Mouse (Mus musculus): ENCODE data around the gene Ddx3x. TPM values are rescaled to one million over a fixed set of nuclear protein-coding genes. Genes with fewer than 3 reads are reported as not detected.
"Not testable (repeated sequence)": the region's sequence is repeated elsewhere in the genome, so short reads cannot be mapped to it uniquely, and the experiment has no call there.

The Ddx3x gene
- total RNA-seq, 4 experiments from 2014 or later, result 167 to 255 (median 212) TPM

DNA sequence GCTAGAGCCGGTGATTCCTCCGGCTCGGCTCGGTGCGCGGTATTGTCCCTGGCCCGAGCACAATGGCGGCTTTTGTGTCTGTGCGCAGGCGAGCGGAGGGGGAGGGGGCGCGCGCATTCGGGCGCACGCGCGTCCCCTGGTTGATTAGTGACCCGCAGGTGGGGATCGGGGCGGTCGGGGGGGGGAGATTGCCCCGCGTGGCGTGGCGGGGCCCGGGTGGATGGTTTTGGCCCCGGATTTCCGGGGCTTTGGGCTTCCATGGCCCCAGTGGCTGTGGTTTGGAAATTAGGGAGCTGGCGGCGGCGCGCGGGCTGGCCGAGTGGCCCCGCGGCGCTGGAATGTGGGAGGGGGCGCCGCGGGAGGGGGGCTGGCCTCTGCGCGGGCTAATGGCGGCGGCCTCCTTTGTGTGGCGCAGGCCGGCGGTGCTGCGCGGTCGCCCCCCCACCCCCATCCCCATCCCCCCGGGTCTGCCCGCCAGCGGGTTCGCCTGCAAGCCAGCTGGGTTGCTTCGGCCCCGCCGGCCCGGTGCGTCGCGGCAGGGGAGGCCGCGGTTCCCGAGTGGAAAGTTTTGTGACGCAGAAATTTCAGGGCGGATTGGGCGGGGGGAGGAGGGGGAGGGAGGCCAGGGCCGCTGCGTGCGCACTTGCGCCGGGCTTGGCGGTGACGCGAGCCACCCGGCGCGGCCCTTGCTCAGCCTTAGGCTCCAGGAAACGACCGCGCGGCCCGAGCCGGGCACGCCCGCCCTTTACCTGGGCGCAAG lies 739 bp downstream of the Ddx3x start:
- DNase-seq (ENCODE audit: low spot score in 2 of 2), result peak; percentile 12 to 82

DNA sequence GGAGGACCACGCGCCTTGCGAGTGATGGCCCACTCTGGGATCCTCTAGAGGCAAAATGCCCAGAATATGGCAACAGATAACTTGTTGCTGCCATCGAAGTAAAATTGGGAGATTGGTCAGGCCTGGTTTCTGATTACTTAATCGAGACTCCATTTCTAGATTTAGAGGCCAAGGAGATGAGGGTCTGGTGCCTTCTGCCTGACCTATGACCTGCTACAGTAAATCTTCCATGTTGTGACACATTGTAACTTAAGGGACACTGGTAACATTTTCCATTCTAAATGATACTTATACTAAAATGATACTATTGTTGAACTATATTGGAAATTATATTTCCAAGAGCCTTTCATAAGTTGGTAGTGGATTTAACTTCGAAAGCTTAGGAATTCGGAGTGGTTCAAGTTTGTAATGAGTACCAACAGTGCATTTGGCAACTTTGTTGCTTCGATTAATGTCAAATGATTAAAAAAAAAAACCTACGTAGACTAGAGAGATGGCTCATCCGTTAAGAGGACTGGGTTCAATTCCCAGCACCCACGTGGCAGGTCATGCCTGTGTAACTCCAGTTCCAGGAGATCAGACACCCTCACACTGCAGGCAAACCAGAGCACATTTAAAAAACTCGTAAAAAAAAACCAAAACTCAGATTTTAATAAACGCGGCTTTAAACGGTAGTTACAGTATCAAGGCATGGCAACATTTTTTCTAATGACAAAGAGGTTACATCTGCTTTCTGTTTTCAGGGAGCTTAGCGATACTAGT lies 1.5 kb downstream of the Ddx3x start:
- no peak for DNase-seq (ENCODE audit: low spot score in 2 of 2)

DNA sequence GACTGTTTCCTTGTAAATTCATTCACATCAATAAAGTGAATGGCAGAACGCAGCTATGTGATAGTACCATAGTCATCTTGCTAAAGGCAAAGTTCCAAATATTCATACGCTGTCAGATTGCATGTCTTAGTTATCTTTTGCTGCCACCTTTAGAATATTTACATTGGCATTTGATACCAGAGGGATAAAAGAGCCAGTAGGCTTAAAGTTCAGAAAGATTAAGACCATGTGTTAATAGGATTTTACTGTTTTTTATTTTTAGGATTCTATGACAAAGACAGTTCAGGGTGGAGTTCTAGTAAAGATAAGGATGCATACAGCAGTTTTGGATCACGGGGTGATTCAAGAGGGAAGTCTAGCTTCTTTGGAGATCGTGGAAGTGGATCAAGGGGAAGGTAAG lies 5.0 kb downstream of the Ddx3x start:
- no peak for DNase-seq (ENCODE audit: low spot score in 2 of 2)

- no peak for DNase-seq (ENCODE audit: low spot score in 2 of 2)
These were observed 13.9 kb downstream of the Ddx3x start for GRCm38 (mm10) chrX:13294505-13295228.

DNA sequence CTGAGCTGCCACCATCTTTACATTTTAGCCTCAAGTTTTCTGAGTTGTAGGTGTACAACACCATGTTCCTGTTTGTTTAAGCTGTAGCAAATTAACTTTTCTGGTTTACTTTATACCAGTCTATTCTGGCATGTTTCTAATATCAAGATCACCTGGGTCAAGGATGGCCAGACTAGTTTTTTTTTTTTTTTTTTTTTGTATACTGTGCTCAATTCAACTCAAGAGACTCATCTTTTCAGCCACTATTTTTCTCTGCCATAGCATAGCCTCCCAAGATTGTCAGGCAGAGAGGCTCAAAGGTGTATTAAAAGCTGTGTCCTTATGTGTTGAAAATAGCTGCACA lies 14.4 kb downstream of the Ddx3x start:
- DNase-seq (ENCODE audit: low spot score in 2 of 2), result no peak

DNA sequence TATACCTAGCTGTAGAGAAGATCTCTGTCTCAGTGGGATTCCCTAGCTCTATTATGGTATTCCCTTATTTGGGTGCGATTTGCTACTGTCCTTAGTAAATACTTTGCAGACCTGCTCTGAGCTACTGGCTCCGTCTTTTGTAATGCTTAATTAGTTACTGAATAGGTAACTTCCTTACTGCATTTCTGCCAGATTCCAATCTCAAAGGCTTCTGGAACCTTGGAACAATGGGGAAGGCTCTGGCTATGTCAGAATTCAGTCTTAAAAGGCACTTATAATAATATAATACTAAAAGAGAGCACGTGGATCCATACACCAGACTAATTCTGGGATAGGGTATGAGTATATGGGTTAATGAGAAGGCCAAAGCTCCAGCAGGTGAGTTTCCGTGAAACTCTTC lies 15.5 kb downstream of the Ddx3x start:
- not testable (repeated sequence) for DNase-seq (ENCODE audit: low spot score in 2 of 2)

- DNase-seq (ENCODE audit: low spot score in 2 of 2), result no peak
These were observed 25.4 kb downstream of the Ddx3x start for GRCm38 (mm10) chrX:13306190-13306589.

DNA sequence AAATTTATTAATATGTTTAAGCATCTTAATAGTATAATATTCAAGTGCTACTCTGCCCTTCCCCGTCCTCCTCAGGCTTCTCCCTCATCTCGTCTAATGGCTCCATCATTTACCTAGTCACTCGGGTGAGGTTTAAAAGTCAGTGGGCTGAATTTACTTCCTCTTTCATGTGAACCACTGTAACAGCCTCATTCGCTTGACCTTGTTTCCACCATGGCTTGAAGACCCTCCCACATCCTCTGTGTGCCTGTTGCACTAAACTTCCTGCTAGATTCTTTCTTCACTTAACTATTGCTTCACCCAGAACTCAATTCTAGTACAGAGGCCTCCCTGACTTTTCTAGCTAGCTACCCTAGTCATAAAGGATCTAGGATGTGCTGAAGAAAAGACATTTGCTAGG lies 30.6 kb downstream of the Ddx3x start:
- DNase-seq (ENCODE audit: low spot score in 2 of 2), result no peak

- DNase-seq (ENCODE audit: low spot score in 2 of 2), result no peak
These were observed 48.8 kb downstream of the Ddx3x start for GRCm38 (mm10) chrX:13329611-13330010.

Other genes with a start within 250 kb of the Ddx3x start
- 100 to 1,000 TPM; 213 to 269 (median 245) TPM for gene Usp9x, start 209.5 kb upstream of the Ddx3x start, total RNA-seq (2022)
- under 1 TPM; 0.19 to 0.62 (median 0.42) TPM for gene Nyx, start 185.1 kb downstream of the Ddx3x start, total RNA-seq (2022)